Mouse (Mus musculus): ENCODE measurements at regions not wholly inside any gene's neighbourhood (a gene's known extent, or its start where the extent isn't known, plus 50 kb on each side); places are given as distances from the start of the nearest gene placed in this dataset.

GRCm38 (mm10) chr3:50999745-51000144 is 224.5 kb upstream of the Noct start:
- TF ChIP-seq CTCF (IDR thresholded peaks at IDR 0.05; ENCODE audit: low read depth, low read length) (no peak), GATA1 (IDR thresholded peaks at IDR 0.05; ENCODE audit: borderline replicate concordance, low read length) (no peak), POLR2AphosphoS5 (IDR thresholded peaks at IDR 0.05; ENCODE audit: insufficient replicate concordance, low read depth, low read length) (no peak)
